Mouse (Mus musculus): Measurements from ENCODE around the gene Lgals8.

- no peak for TF ChIP-seq CTCF (IDR thresholded peaks at IDR 0.05)
- no peak for TF ChIP-seq EP300 (IDR thresholded peaks at IDR 0.05)
Observed at GRCm38 (mm10) chr13:12503238-12503751, 38.6 kb upstream of the Lgals8 start.

Data from lung, postnatal 0 days (tissue).